Mouse (Mus musculus) T-cell, adult 66 days (primary cell): ENCODE measurements around the gene Gm17622. TPM values are rescaled to one million over a fixed set of nuclear protein-coding genes. Genes with fewer than 3 reads are reported as not detected.

Experiments used
- total RNA-seq, 2 experiments: library from RNA; stranded (reverse); gene quantifications; 3 replicates in 1 of 2; 4 replicates in 1 of 2; pipeline ENCODE4 v1.2.4; 2023

Gene Gm17622
- not detected for total RNA-seq

GRCm38 (mm10) chr13:96490433-96490832 is at the start of gene Gm17622:
TSS of gene Gm17622 (plus strand) at chr13:96490733.

GRCm38 (mm10) chr13:96470957-96471356 is 19.6 kb upstream of the Gm17622 start, which contains the start of gene Ankdd1b:
TSS of gene Ankdd1b (minus strand) at chr13:96471198.

Other genes with a start within 250 kb of the Gm17622 start
- gene Poc5, start 102.4 kb upstream of the Gm17622 start, total RNA-seq: 10 to 100 TPM; 28.4 to 39.6 TPM
- gene Ankdd1b, start 19.5 kb upstream of the Gm17622 start, total RNA-seq: not detected
- 10 to 100 TPM; 11.8 to 14.6 TPM for gene Polk, start 51.8 kb downstream of the Gm17622 start, total RNA-seq
- gene Col4a3bp, start 51.9 kb downstream of the Gm17622 start, total RNA-seq: 10 to 100 TPM; 66.3 to 69.8 TPM
- gene Hmgcr, start 180.2 kb downstream of the Gm17622 start, total RNA-seq: 10 to 100 TPM; 80.4 to 92.1 TPM